Comparison of ENCODE assay signal across 20 mouse cellular contexts in the genomic region with DNA sequence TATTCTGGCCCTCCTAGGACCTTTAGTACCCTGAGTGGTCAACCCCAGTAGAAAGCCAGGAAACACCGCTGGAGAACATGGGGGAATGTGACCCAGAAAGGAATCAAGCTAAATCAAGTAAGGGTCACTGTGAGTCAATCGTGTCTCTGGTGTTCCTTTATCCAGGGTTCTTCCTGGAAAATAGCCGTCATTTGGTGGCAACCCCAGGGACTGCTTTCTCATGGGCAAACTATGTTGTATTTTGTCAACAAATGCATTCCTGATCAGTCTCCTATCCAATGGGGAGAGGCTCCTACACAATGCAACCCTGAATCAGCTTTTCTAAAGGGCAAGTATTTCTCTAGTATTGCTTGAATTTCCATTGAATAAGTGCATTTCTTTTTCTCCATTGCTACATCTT.
"Had no signal": no experiment of that assay in that cellular context is flagged by ENCODE, and none has a peak within 500 bp of the region (broad histone marks: within the 10 kb centered on the region; RNA-seq: fewer than 3 reads in every experiment).

No protein-coding gene starts in this region.

- H3K27me3 ChIP-seq: lung, embryonic 15.5 days; midbrain, embryonic 12.5 days; neural tube, embryonic 13.5 days; neural tube, embryonic 15.5 days had no signal

- H3K27ac ChIP-seq: lung, embryonic 15.5 days; midbrain, embryonic 10.5 days; midbrain, embryonic 12.5 days; neural tube, embryonic 13.5 days; neural tube, embryonic 15.5 days had no signal

- H3K36me3 ChIP-seq: lung, embryonic 15.5 days; midbrain, embryonic 10.5 days; midbrain, embryonic 12.5 days; neural tube, embryonic 13.5 days; neural tube, embryonic 15.5 days had no signal

- H3K4me2 ChIP-seq: lung, embryonic 15.5 days; midbrain, embryonic 12.5 days; neural tube, embryonic 13.5 days; neural tube, embryonic 15.5 days had no signal

- H3K4me1 ChIP-seq: midbrain, embryonic 12.5 days; neural tube, embryonic 13.5 days; neural tube, embryonic 15.5 days had no signal

- H3K9me3 ChIP-seq: lung, embryonic 15.5 days; midbrain, embryonic 10.5 days; neural tube, embryonic 13.5 days; neural tube, embryonic 15.5 days had no signal

- ATAC-seq: lung, postnatal 0 days; midbrain, embryonic 16.5 days had no signal

- DNase-seq: lung, adult 2 months; lung, postnatal 36 days; midbrain, embryonic 14.5 days; retina, postnatal 1 day; right cerebral cortex, adult 18-20 months; right cerebral cortex, postnatal 25 days; right cerebral cortex, postnatal 4 days; spleen, adult 18-20 months; thymus, adult 18-20 months; thymus, postnatal 14 days; thymus, postnatal 4 days had no signal

- H3K9ac ChIP-seq: liver, postnatal 0 days; lung, embryonic 15.5 days; midbrain, embryonic 12.5 days; neural tube, embryonic 13.5 days; neural tube, embryonic 15.5 days had no signal

- H3K4me3 ChIP-seq: lung, embryonic 15.5 days; midbrain, embryonic 10.5 days; midbrain, embryonic 12.5 days; myocyte; neural tube, embryonic 13.5 days; neural tube, embryonic 15.5 days had no signal
